Mouse (Mus musculus) cerebellum, adult 2 months (tissue): ENCODE measurements at regions not wholly inside any gene's neighbourhood (a gene's known extent, or its start where the extent isn't known, plus 50 kb on each side); places are given as distances from the start of the nearest gene placed in this dataset.

Experiments used
- DNase-seq, 2 experiments: peaks; one replicate each; pipeline ENCODE4 v3.0.0; 2021
- H3K27ac ChIP-seq: fragments of 200-500 bp; 2 replicates; pipeline ENCODE4 v1.5.1; 2012; ENCODE audit warnings: low read length, control low read depth, inconsistent platforms; ENCODE audit not compliant: insufficient read depth
- H3K27me3 ChIP-seq: fragments of 200-500 bp; 2 replicates; pipeline ENCODE4 v1.6.1; 2012; ENCODE audit warnings: inconsistent platforms, mild to moderate bottlenecking, low read length, moderate library complexity; ENCODE audit not compliant: control insufficient read depth, insufficient read depth
- H3K4me1 ChIP-seq: fragments of 200-500 bp; 2 replicates; pipeline ENCODE4 v1.6.1; 2011; ENCODE audit warnings: low read length; ENCODE audit not compliant: control insufficient read depth, insufficient read depth
- H3K4me3 ChIP-seq: fragments of 200-500 bp; replicated peaks from 2 replicates; pipeline ENCODE3; 2011; ENCODE audit warnings: mild to moderate bottlenecking, low read depth, low read length, control low read depth; ENCODE audit not compliant: insufficient read depth
- CTCF ChIP-seq: fragments of 200-500 bp; IDR thresholded peaks from 2 replicates; pipeline ENCODE4 v1.5.1; 2011; ENCODE audit warnings: low read depth, mild to moderate bottlenecking, control low read depth, low read length, moderate library complexity, borderline replicate concordance; ENCODE audit not compliant: insufficient read depth
- POLR2A ChIP-seq: fragments of 200-500 bp; IDR thresholded peaks from 2 replicates; pipeline ENCODE4 v1.6.1; 2011; ENCODE audit warnings: low read length, control low read depth, borderline replicate concordance; ENCODE audit not compliant: insufficient read depth
- WGBS: fragments of 180-500 bp; shearing (Covaris S2); methylation state at CpG from one replicate; pipeline ENCODE4 v1.1.7; 2018; 5-methylcytosine and 5-hydroxymethylcytosine counted together

DNA sequence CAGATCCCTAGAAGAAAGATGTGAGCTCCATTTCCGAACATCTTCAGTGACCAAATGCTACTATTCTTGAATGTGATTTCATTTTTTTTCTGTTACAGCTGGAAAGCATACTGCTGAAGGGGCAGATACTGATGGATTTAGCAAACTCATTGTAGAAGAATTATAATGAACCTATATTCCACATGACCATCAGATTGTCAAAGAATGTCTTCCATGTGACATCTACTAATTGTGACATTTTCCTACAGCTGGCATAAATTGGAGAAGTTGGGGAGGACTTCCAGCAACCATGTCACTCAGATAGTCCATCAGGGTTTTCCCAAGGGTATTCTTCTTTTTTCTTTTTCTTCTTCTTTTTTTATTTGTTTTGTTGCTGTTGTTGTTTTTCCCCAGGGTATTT lies 263.2 kb downstream of the Tmsb4x start:
- 72% methylated on average over 1 of the region's 1 CpGs for WGBS
- no peaks in the 10 kb centered on the region for H3K27me3 ChIP-seq
- no peak for DNase-seq
- H3K4me1 ChIP-seq, result no peaks in the 10 kb centered on the region
- H3K4me3 ChIP-seq, result no peak overlapping the region
- no peak for TF ChIP-seq CTCF
- no peak for TF ChIP-seq POLR2A
- no peak overlapping the region for H3K27ac ChIP-seq

DNA sequence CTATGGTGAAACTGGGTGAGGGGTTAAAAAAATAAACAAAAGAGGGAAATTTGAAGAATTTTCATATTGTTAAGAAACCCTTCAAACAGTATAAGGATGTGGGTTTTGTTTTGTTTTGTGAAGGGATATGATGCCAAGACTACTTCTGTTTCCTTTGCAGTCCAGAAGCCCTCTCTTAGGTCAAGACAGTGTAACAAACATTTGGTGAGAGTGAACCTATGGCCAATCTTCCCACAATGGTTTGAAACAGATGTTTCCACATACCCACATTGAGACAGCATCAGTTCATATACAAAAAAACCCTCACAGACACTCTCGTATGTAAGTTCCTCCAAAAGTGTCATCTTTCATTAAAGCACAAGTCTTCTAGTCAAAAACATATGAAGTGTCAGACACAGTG lies 263.6 kb downstream of the Tmsb4x start:
- Histone ChIP-seq H3K27ac (no peak overlapping the region), H3K27me3 (no peaks in the 10 kb centered on the region), H3K4me1 (no peaks in the 10 kb centered on the region), H3K4me3 (no peak overlapping the region)
- whole genome bisulfite sequencing, result 61% methylated on average over 1 of the region's 1 CpGs
- DNase-seq, result no peak
- TF ChIP-seq CTCF (no peak), POLR2A (no peak)

GRCm38 (mm10) chrX:166933766-166934165 lies 275.3 kb downstream of the Tmsb4x start:
- Histone ChIP-seq H3K4me1 (no peaks in the 10 kb centered on the region), H3K27me3 (no peaks in the 10 kb centered on the region), H3K27ac (no peak overlapping the region), H3K4me3 (no peak overlapping the region)
- DNase-seq, result no peak
- TF ChIP-seq CTCF (no peak), POLR2A (no peak)
- WGBS, result 40% methylated on average over 2 of the region's 2 CpGs

DNA sequence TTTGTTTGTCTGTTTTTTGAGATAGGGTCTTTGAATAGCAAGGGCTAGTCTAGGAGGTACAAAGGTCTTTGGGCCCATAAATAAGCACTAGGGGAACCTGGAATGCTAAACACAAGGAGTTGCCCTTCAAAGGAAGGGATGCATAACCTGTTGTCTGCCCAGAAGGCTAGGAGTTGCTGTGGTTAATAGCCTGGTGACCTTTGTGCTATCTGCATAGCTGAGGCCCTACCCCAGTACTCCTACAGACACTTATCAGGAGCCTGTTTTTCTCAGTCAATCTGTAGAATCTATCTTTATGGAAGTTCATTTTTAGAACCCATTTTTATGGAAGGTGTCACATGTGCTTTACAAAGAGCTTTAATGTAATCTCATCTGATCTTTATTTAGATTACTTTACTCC lies 276.6 kb downstream of the Tmsb4x start:
- TF ChIP-seq POLR2A (no peak), CTCF (no peak)
- Histone ChIP-seq H3K27me3 (no peaks in the 10 kb centered on the region), H3K4me3 (no peak overlapping the region), H3K4me1 (no peaks in the 10 kb centered on the region), H3K27ac (no peak overlapping the region)
- no peak for DNase-seq

- Histone ChIP-seq H3K27me3 (no peaks in the 10 kb centered on the region), H3K4me3 (no peak overlapping the region), H3K27ac (no peak overlapping the region), H3K4me1 (no peaks in the 10 kb centered on the region)
- TF ChIP-seq POLR2A (no peak), CTCF (no peak)
- WGBS, result 58% methylated on average over 4 of the region's 4 CpGs
- DNase-seq, result no peak
Measured at GRCm38 (mm10) chrX:166931048-166931447, 278.1 kb downstream of the Tmsb4x start.

DNA sequence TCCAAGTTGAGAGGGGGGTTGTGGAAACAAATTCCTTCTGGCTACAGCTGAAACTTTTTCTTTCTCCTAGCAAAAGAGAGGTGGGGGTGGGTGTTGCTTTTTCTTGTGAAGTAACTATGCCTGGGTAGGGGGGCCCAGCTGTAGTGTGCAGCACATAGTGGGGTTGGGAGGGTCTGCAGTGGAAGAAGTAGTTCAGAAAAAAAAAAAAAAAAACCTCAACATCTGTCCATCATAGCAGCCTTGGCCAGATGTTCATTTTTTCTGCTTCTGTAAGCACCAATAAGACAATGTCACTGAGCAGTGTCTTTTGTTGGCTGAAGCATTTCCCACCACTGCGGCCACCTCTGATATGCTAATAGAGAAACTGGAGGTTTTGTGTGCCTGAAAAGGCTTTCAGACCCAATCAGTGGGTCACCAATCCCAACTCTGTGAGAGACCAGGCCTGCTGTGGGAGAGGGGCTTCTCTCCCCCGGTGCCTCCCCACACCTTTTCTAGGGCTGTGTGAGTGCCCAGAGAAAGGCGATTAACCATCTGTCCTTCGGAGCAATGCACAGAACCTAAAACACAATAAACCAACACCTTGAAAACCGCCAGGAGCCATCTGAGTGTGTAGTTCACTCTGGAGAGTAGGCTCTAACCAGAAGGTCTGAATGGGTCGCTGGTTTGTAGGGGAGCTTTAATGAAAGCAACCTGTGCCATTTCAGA lies 279.2 kb downstream of the Tmsb4x start:
- WGBS, result 33% methylated on average over 6 of the region's 6 CpGs
- no peak overlapping the region for H3K4me3 ChIP-seq
- no peaks in the 10 kb centered on the region for H3K4me1 ChIP-seq
- no peak for TF ChIP-seq POLR2A
- TF ChIP-seq CTCF, result no peak
- H3K27ac ChIP-seq, result no peak overlapping the region
- H3K27me3 ChIP-seq, result no peaks in the 10 kb centered on the region
- no peak for DNase-seq

DNA sequence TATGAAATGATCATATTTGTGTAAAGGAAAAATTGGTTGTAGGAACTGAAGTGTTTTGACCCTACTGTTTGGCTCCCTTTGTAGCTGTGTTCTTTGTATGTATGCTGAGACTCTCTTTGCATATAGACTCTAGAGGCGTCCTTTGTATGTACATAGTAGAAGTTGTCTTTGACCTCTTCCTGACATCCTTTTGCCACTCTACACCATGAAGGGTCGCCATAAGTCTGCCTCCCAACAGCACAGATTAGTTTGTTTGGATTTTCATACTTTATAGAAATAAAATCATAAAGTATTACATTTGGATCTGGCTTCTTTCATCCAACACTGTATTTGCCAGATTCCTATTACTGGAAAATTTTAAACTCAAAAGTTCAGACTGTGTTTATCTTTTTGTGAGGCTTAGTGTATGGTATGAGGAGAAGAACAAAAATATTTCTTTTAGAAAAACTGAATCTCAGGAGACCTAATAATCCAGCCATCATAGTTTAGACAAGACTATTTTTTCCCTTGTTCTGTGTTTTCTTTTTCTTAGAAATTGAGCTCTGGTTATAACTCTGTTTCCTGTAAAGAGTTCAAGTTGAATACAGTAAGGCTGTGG lies 293.7 kb downstream of the Tmsb4x start:
- no peak for TF ChIP-seq CTCF
- no peak for TF ChIP-seq POLR2A
- 89% methylated on average over 2 of the region's 2 CpGs for WGBS
- DNase-seq, result no peak

DNA sequence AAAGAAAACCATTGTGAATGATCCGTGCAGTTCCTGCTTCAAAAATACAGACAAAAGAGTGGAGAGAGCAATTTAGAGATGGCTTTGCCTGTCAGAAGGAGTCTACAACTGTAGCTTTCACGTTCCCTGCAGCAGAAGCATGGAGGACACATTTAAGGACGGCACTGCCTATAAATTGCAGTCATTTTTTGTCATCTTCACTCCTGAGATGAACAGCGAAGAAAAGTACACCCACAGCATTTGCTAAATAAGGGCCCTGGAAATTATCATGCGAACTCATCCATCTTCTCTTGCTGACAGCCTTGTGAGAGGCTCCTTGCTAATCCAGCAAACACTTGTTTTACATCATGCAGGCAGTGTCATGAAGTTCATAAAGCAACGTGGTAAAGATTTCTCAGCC lies 302.5 kb downstream of the Tmsb4x start:
- Histone ChIP-seq H3K27ac (no peak overlapping the region), H3K4me1 (no peaks in the 10 kb centered on the region), H3K27me3 (no peaks in the 10 kb centered on the region), H3K4me3 (no peak overlapping the region)
- DNase-seq, result no peak
- TF ChIP-seq POLR2A (no peak), CTCF (no peak)
- WGBS, result 82% methylated on average over 6 of the region's 6 CpGs

More for the DNA sequence above, 293.7 kb downstream of the Tmsb4x start:
- no peak overlapping the region for H3K27ac ChIP-seq
- H3K4me3 ChIP-seq, result no peak overlapping the region
- H3K27me3 ChIP-seq, result no peaks in the 10 kb centered on the region
- no peaks in the 10 kb centered on the region for H3K4me1 ChIP-seq
